Mouse (Mus musculus) spleen, postnatal 10 days (tissue): Measurements from ENCODE around the gene Tanc1.

ENCODE experiments used
- DNase-seq, 2 experiments: peaks; one replicate each; pipeline ENCODE4 v3.0.0; 2021 to 2022; ENCODE audit warnings: low spot score in 2 of 2

Tanc1 gene

DNA sequence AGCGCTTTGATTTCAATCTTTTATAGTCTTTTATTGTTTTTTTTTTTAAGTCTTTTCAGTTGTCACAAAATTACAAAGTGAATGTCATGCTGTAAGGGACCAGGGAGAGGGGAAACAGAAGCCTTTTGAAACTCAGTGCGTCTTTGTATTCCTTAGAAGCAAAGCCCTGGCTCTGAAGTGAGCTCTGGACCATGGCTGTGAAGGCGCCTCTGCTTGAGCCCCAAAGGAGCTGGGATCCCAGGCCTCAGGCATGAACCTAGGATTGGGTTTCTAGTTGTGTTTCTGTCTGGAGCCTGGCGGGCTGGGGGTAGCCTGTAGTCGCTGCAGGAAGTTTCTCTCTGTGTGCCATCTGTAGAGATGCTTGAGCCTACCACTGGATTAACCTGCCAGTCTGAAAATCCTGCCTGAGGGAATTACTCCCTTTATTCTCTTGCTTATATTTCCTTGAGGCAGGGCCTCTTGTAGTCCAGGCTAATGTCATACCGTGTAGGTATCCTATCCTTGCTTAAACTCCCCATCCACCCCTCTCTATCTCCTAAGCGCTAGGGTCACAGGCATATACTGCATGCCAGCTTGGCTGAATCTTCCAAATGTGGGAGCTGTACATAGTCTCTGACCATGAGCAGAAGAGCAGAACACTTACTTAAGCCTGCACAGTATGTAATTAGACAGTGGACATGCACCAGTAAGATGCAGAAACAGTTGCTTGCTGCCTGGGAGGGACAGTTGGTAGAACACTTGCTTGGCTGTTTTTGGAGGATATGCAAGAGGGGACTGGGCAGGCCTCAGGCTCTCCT, 177.1 kb downstream of the Tanc1 start:
- no peak for DNase-seq

DNA sequence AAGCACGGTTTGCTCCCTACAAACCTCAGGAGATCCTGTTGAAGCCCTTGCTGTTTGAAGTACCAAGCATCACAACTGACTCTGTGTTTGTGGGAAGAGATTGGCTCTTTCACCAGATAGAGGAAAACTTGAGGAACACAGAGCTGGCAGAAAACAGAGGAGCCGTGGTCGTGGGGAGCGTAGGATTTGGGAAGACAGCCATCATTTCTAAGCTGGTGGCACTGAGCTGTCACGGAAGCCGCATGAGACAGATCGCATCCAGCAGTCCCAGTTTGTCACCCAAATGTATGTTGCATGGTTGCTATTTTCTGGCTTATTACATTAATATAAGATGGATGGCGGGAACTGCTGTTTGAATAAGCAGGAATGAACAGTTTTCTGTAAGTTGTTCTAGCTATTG, 179.8 kb downstream of the Tanc1 start:
- no peak for DNase-seq

DNA sequence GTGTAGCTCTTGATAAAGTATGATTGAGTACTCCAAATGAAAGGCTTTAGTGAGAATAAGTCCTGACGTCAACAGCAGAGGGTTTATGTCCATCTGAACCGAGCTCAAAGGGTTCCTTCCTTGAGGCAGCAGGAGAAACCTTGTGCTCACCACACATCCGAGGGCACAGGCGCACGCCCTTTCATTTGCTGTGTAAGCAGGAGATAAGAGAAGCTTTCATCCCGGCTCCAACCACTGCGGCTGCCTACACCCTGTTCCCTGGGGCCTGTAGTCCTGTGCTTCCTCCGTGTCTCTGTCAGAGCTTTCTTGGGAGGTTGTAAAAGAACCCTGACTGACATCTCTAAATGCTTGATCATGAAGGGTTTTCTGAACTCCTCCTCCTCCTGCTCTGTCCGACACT, 181.5 kb downstream of the Tanc1 start:
- DNase-seq: no peak

DNA sequence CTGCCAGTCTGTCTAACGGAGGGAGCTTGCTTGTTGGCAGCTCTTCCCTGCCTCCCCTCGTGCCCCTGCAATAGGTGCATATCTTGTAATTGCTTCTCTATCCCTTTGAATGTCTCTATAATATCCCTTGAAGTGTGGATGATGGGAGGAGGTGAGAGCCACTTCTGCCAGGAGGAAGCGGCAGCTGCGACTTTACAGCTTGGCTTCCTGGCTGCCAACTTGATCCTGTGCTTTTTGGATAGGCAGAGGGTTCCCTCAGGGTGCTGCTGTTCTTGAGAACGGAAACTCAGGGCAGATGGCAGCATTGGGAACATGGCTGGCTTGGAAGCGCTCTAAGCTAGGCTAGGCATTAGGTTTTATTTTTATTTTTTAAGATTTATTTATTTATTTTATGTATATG, 183.0 kb downstream of the Tanc1 start:
- no peak for DNase-seq

DNA sequence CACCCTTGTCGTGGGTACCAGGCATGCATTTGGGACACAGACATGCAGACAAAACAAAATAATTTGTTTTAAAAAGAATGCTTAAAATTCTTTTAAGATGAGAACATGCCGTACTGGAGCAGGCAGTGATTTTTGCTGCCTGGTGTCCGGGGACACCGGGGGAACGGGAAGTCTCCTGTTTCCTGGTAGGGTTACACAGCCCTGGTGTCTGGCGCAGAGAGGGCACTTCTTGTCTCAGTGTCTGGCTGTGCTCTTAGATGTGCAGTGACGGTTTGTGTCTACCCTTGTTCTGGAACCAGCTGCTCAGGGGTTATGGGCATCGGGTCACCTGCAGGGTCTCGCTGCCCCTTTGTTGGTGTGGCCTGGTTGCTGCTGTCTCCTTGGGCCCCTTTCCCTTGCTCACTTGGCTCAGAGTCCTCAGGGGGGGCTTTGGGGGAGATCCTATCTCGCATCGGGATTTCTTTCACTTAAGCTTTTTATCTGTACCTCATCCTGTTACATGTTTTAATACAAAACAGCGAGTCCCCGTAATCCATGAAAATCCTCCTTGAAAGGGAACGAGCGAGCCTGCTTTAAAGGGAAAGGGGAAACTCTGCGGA, 187.2 kb downstream of the Tanc1 start:
- DNase-seq: no peak

DNA sequence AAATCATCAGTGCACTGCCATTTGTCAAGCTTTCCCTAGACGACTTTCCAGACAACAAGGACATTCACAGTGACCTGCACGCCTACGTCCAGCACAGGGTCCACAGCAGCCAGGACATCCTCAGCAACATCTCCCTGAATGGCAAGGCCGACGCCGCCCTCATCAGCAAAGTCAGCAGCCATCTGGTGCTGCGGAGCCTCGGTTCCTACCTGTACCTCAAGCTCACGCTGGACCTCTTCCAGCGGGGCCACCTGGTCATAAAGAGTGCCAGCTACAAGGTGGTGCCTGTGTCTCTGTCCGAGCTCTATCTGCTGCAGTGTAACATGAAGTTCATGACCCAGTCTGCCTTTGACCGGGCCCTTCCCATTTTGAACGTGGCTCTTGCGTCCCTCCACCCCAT, 187.7 kb downstream of the Tanc1 start:
- no peak for DNase-seq

DNA sequence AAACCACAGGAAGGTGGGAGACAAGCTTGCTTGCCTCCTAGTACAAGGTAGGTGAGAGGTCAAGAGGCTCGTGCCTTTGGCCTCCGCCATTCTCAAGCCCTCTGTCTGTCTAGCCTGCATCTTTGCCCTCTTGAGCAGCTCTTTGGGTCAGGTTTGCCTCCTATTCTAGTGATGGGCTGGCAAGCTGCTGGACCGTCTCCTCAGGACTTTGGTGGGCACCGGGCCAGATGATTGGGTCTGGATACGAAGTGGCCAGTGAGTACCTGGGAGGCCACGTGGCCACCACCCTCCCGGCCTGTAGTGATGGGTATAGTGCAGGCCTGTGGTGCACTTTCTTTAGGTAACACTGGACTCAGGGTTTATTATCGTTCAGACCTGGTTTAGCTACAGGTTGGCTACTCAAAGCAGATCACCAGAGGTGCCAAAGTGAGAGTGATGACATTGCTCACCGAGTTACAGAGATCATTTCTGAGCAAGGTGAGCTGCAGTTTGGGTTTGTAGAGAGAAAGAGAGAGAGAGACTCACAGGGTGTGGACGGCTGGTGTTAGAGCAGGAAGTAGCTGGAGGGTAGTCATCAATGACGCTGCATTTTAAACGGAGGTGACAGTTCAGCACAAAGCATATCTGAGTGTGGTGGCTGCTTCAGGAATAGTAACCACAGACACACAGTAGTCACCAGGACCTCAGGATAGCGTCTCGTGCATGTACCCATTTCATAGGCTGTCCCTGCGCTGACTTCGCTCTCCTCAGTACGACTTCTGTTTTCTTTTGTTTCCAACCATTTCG, 188.8 kb downstream of the Tanc1 start:
- DNase-seq: no peak

DNA sequence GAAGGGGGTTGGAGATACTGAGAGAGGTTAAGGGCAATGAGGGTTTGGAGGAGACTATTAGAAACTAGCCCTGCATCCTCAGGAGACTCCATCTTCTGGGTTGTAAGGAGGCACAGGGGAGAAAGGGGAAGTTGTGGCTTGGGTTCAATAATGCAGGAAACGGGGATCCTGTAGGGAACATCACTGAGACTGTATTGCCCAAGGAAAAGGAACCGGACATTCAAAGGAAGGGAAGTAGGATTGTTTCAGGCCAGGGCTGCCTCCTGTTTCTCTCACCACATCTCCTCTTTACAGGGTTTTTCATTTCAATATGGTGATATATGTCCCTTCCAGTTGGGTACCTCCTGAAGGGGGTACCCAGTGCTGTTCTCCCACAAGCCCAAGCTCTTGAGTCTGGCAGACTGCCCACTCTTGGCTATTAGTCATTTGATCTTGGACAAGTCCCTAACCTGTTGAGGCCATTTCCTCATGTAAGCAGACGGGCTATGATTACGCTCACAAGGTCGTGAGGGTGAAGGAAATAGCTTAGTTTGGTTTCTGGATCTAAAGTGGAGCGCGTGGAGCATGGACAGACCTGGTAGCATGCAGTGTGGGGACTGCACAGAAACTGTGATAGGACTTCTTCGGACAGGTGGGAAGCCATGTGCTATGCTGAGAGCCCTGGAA, 191.0 kb downstream of the Tanc1 start:
- DNase-seq: no peak

DNA sequence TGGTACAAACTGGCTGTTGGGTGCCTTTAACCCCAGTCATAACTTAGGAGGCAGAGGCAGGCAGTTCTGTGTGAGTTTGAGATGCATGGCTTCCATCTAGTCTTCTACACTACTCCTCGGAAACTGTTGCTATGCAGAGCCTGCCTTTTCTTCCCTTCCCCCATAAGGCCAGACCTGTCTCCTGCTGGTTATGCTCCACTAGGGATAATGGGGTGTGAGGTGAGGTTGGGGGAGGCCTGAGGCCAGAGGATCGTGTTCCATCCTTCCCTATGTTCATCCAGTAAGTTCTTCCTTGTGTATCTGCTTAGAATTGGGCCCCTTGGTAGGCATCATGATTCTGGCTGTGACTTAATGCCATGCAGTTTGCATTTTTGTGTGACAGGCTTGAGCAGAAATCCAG, 193.8 kb downstream of the Tanc1 start:
- DNase-seq: no peak

DNA sequence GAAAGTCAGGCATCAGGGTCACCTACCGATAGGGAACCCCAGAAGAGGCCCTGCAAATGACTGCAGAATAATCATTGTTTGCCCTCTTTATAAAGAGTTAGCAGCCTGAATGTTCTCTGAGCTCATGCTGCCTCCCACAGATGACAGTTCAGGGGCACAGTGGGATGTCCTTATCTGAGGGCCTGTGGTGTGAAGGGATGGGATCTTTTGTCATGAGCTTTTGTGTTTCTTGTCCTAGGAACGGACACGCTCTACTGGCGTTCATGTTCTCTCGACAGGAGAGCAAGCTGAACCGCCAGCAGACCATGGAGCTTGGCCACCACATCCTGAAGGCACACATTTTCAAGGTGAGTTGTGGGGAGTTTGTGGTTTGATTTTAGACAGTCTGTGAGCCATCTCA, 194.2 kb downstream of the Tanc1 start:
- DNase-seq: no peak

DNA sequence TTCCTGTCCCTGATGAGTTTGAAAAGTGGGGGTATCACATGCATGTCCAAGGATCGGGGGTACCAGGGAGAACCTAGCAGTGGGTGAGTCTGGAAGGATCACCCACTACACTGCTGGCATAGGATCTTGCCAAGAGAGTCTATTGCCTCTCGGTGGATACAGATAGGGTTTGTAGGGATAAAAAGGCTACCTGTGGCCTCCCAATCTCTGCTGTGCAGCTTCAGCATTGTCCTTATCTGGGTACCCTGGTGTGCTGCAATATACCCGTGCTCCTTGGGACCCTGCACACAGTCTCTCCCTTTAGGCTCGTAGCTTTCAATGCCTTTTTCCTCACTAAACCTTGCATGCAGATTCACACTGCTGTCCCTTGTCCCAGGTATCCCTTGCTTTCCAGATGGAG, 196.8 kb downstream of the Tanc1 start:
- DNase-seq: no peak

DNA sequence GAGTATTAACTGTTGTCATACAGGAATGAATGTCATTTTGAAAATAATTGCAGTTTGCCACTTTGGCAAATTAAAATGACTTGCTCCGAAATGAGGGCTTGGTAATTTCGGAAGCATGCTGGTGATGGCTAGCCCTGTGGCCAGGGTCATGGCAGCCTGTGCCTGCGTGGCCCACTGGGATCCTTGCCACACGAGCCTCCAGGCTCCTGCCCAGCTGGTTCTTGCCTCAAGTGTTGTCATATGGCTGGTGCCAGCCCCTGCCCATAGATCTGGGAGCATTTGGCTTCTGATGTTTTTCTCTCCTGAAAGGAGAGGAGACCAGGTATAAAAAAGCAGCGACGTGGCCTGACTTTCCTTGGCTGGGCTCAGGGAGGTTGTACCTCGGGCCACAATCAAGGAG, 198.2 kb downstream of the Tanc1 start:
- no peak for DNase-seq

DNA sequence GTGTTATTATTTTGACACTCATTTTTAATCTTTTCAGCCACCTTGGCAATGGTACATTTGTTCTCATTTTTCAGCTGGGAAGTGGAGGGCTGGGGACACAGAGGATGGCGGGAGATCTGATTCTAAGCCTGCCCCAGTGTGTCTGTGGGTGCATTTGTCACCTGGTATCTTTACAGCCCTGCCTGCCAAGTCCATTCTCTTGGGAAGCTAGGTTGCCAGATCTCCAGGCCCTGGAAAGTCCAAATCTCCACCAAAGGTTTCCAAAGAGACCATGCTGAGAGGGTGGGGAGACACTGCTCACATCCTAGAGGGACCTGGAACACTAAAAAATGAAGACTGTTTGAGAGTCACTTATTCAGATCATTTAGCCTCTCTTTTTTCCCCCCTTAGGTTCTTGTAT, 199.4 kb downstream of the Tanc1 start:
- DNase-seq: no peak

DNA sequence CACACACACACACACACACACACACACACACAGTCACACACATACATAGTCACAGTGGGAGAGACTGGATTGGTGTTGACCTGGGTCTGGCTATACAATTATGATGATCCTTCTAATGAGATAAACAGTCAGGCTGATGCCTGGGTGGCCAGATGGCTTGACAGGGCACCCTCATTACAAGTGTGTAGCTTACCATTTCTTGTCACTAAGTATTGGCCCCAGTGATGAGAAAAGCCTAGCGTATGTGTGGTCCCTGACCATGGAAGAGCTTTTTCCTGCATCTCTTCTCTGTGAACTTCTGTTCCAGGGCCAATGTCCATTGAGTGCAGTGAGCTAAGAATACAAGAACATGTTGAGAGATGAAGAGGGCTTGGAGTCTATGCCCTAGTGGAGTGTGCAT, 200.8 kb downstream of the Tanc1 start:
- no peak for DNase-seq

DNA sequence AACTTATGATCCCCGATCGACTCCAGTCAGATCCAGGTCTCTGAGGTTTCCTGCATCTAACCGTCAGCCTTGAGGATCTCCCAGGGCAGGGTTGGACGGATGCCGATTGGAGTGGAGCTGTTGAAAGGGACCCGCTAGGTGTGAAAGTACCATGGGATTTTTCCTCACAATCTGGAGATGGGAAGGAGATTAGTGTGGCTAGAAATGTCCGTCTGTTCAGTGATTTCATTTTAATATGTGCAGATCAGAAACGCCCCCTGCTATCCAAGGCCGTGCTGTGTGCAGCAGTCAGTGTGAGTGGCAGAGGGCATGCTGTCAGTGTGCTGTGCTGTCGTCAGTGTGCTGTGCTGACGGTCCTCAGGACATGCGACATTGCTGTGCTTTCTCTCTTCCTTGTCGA, 201.6 kb downstream of the Tanc1 start:
- DNase-seq: no peak

DNA sequence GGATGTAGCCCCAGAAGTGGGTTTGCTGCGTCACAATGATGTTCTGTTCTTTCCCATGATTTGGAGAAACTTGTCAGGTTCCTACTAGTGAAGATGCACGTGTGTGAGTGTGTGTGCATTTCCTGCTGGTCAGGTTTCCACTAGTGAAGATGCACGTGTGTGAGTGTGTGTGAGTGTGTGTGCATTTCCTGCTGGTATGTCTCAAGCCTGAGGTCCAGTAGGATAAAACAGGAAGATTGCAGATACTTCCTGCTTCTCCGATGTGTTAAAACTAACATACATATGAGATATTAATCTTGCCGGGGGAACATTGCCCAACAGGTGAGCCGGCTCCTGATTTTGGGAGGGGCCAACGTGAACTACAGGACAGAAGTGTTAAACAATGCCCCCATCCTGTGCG, 203.2 kb downstream of the Tanc1 start:
- no peak for DNase-seq

DNA sequence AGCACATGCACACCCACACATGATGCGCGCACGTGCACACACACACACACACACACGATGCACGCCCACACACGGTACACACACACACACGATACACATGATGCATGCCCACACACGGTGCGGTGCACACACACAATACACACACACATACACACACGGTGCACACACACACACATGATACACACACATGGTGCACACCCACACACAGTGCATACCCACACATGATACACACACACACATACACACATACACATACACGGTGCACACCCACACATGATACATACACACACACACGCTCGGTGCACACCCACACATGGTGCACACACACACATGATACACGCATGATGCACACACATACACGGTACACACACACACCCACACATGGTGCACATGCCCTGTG, 206.8 kb downstream of the Tanc1 start:
- DNase-seq: no peak

DNA sequence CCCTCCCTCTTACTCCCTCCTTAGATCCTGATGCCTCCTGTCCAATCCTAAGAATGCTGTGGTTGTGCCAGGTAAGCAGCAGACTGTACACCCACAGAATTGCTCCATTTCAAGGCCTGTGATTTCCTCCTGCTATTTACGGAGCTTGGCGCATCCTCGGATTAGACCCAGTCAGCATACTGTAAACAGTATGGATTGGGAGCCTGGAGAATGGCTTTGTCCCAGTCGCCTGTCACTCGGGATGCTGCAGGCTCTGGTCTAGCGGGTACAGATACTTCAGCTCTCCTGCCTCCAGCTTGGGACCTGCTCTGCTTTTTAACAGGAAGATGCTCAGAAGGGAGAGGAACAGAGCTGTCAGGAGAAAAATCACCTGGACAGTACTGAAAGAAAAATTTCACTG, 207.6 kb downstream of the Tanc1 start:
- DNase-seq: no peak

DNA sequence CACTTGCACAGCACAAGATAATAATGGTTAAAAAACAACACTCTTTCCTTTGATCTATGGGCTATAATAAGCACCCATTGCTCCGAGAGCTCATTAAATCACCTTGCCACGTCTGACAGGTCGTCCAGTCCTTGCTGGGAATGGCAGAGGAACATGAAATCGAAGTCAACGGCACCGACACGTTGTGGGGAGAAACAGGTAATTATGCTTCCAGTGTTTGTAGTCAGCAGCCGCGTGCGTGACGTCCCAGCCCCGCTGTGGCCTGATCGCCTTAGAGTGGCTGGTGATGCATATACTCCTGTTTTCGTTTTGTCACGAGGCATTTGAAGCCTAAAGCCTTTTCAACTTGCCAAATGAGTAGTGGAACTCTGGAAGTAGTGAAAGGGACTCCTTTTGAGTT, 208.2 kb downstream of the Tanc1 start:
- no peak for DNase-seq

DNA sequence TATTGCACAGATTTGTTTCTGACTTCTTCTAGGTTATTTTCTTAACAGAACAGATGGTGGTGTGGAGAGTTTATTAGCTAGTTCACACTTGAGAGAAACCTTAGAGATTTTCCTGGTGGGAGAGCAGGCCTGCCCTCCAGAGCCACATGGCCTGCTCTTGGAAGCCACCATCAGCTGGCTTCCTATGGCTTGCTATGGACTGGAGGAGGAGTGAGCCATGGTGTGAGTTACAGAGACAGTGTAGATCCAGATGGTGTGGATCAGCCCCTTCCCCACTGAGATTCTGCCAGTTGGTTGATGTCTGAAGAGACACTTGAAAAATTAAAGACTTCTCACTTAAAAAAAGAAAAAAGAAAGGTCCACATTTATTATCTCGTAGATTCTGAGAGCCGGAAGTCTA, 209.2 kb downstream of the Tanc1 start:
- no peak for DNase-seq

DNA sequence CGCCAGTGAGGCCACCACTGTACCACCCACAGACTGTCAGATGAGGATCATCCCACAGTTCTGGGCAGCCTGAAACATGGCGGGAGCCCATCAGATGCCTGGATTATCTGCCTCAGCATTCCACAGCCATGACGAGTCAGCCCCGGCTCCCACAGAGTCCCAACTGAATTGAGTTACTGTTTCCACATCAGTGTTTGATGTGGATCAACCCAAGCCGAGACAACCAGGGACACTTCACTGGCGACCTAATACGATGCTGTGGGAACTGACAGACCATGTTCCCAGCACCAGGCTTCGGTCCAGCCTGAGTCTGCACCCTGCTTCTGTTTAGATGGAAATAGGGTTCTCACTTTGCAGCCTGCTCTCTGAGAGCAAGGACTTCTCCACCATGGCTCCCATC, 212.4 kb downstream of the Tanc1 start:
- no peak for DNase-seq

DNA sequence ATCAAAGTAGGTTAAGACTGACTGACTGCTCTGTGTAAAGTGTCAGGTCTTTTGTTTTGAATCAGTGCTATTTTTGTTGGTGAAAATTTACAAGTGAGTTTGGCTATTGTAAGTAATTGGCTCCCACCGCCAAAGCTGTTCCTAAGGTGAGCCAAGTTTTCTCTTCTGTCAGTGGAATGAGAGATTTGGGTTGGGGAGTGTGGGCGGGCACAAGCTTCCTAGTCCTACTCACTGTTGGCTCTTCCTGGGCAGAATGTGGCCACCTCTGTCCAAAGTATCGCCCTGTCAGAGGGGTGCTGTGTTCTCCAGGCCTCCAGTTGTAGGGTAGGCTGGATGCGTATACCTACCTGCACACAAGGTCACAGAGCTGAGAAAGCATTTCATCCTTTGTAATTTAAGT, 213.5 kb downstream of the Tanc1 start:
- DNase-seq: no peak
